In the genomic region with DNA sequence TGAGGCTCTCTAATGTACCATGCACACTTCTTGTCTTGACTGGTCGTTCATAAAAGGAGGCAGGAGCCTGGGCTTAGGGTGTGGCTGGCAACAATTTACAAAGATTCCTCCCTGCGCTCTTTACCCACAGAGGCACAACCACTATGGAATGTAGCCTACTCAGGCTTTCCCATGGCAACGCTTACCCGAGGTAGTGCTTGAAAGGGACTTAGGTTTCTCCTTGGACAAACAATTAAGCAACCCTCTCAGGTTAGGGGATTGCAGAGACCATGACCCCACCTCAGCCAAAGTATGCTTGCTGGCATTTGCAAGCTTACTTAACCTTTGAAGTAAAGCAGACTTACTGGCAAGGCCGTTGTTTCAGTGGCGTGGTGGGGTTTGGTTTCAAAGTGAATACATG, we compare ENCODE assay signal across 13 mouse cellular contexts.
A peak's percentile ranks its signal among the peaks of the same experiment; 100 is the strongest.
DNase-seq lines count a peak whose midpoint lies in the region; ATAC-seq and TF ChIP-seq lines count a peak whose summit lies in the region.
"Had no signal": no experiment of that assay in that cellular context is flagged by ENCODE, and none has a peak within 500 bp of the region (broad histone marks: within the 10 kb centered on the region; RNA-seq: fewer than 3 reads in every experiment).

No protein-coding gene starts in this region.

- H3K9me3 ChIP-seq in kidney, postnatal 0 days (replicated peaks; ENCODE audit: low read length), result no peaks in the 10 kb centered on the region
- H3K9me3 ChIP-seq in kidney, embryonic 15.5 days (replicated peaks), result no peaks in the 10 kb centered on the region
- H3K9me3 ChIP-seq in embryonic facial prominence, embryonic 13.5 days, result no peaks in the 10 kb centered on the region
- H3K9me3 ChIP-seq in midbrain, embryonic 16.5 days (replicated peaks; ENCODE audit: control insufficient read depth, low read length, poor library complexity, severe bottlenecking), result no peaks in the 10 kb centered on the region

- H3K27ac ChIP-seq in kidney, postnatal 0 days, result no peak overlapping the region
- H3K27ac ChIP-seq in kidney, embryonic 15.5 days, result no peak overlapping the region
- peak overlapping the region; percentile 85 for H3K27ac ChIP-seq in embryonic facial prominence, embryonic 13.5 days
- peak overlapping the region; percentile 76 for H3K27ac ChIP-seq in midbrain, embryonic 16.5 days (ENCODE audit: low read length)

- no peaks in the 10 kb centered on the region for H3K27me3 ChIP-seq in kidney, postnatal 0 days (ENCODE audit: insufficient read depth, low read length)
- H3K27me3 ChIP-seq in kidney, embryonic 15.5 days, result peaks cover 7% of the 10 kb centered on the region
- peaks cover 7% of the 10 kb centered on the region; the same call in 1 of the 2 replicates for H3K27me3 ChIP-seq in embryonic facial prominence, embryonic 13.5 days
- no peaks in the 10 kb centered on the region for H3K27me3 ChIP-seq in midbrain, embryonic 16.5 days (ENCODE audit: control insufficient read depth, insufficient read depth, low read depth, low read length)

- WGBS in kidney, postnatal 0 days, result 30% methylated on average over 6 of the region's 6 CpGs
- 34% methylated on average over 6 of the region's 6 CpGs for WGBS in kidney, embryonic 15.5 days
- WGBS in embryonic facial prominence, embryonic 13.5 days, result 12% methylated on average over 6 of the region's 6 CpGs
- WGBS in midbrain, embryonic 16.5 days, result 46% methylated on average over 6 of the region's 6 CpGs

- H3K4me3 ChIP-seq in kidney, postnatal 0 days (replicated peaks; ENCODE audit: low read depth, low read length), result no peak overlapping the region
- H3K4me3 ChIP-seq in kidney, embryonic 15.5 days (replicated peaks), result no peak overlapping the region
- H3K4me3 ChIP-seq in embryonic facial prominence, embryonic 13.5 days, result no peak overlapping the region
- H3K4me3 ChIP-seq in midbrain, embryonic 16.5 days (ENCODE audit: low read depth, low read length), result no peak overlapping the region
- H3K4me3 ChIP-seq: erythroblast, embryonic 14.5 days had no signal

- H3K9ac ChIP-seq in kidney, postnatal 0 days (ENCODE audit: low read depth, low read length), result no peak overlapping the region
- H3K9ac ChIP-seq in kidney, embryonic 15.5 days, result no peak overlapping the region
- H3K9ac ChIP-seq in embryonic facial prominence, embryonic 13.5 days, result no peak overlapping the region
- no peak overlapping the region for H3K9ac ChIP-seq in midbrain, embryonic 16.5 days (ENCODE audit: low read depth, low read length)

- no peaks in the 10 kb centered on the region for H3K4me1 ChIP-seq in kidney, postnatal 0 days (replicated peaks; ENCODE audit: insufficient read depth, low read length)
- H3K4me1 ChIP-seq in kidney, embryonic 15.5 days, result peaks cover 23% of the 10 kb centered on the region
- peaks cover 55% of the 10 kb centered on the region for H3K4me1 ChIP-seq in embryonic facial prominence, embryonic 13.5 days
- peaks cover 44% of the 10 kb centered on the region for H3K4me1 ChIP-seq in midbrain, embryonic 16.5 days (ENCODE audit: control insufficient read depth, insufficient read depth, low read length)

- TF ChIP-seq CTCF in kidney, postnatal 0 days (IDR thresholded peaks at IDR 0.05; ENCODE audit: low read depth), result no peak

- no peak overlapping the region for H3K4me2 ChIP-seq in kidney, postnatal 0 days (ENCODE audit: low read length)
- no peak overlapping the region for H3K4me2 ChIP-seq in kidney, embryonic 15.5 days
- no peak overlapping the region for H3K4me2 ChIP-seq in embryonic facial prominence, embryonic 13.5 days
- no peak overlapping the region for H3K4me2 ChIP-seq in midbrain, embryonic 16.5 days (ENCODE audit: low read length)
- H3K4me2 ChIP-seq: heart, embryonic 11.5 days; liver, embryonic 11.5 days had no signal

- ATAC-seq in kidney, postnatal 0 days (replicated peaks; ENCODE audit: low FRiP score, low read depth), result no peak
- ATAC-seq in kidney, embryonic 15.5 days (replicated peaks; ENCODE audit: low FRiP score), result no peak
- peak; percentile 43; the same call in 1 of the 2 replicates for ATAC-seq in embryonic facial prominence, embryonic 13.5 days (ENCODE audit: insufficient number of reproducible peaks, insufficient read depth, low FRiP score, low TSS enrichment, low read depth)
- ATAC-seq in midbrain, embryonic 16.5 days, result no peak
- ATAC-seq: intestine, embryonic 16.5 days had no signal

- DNase-seq in kidney, postnatal 0 days (ENCODE audit: low spot score), result peak; percentile 35
- DNase-seq in lung, adult 18-20 months, result peak; percentile 65 to 83
- DNase-seq in right cerebral cortex, postnatal 25 days, result no peak
- DNase-seq in B cell, adult 2 months, result no peak
- DNase-seq: cerebellum, adult 11-12 months; right cerebral cortex, adult 18-20 months had no signal

- H3K36me3 ChIP-seq in kidney, postnatal 0 days (ENCODE audit: insufficient read depth, low read length), result no peaks in the 10 kb centered on the region
- no peaks in the 10 kb centered on the region for H3K36me3 ChIP-seq in kidney, embryonic 15.5 days
- no peaks in the 10 kb centered on the region for H3K36me3 ChIP-seq in embryonic facial prominence, embryonic 13.5 days
- no peaks in the 10 kb centered on the region for H3K36me3 ChIP-seq in midbrain, embryonic 16.5 days (ENCODE audit: control insufficient read depth, insufficient read depth, low read length)

Comparison
In these comparisons a context has a peak if more than half of its experiments do, and no peak if none do; other contexts are left out.
1. DNase-seq: peak in kidney, postnatal 0 days (single experiment) and lung, adult 18-20 months (2 of 2); none in right cerebral cortex, postnatal 25 days (single experiment) and B cell, adult 2 months (0 of 2).
2. H3K27ac ChIP-seq: peak in embryonic facial prominence, embryonic 13.5 days (single experiment) and midbrain, embryonic 16.5 days (single experiment); none in kidney, postnatal 0 days (single experiment) and kidney, embryonic 15.5 days (single experiment).